Mouse (Mus musculus): ENCODE measurements around the gene Crybb2.
A peak's percentile ranks its signal among the peaks of the same experiment; 100 is the strongest.
"Not testable (repeated sequence)": the region's sequence is repeated elsewhere in the genome, so short reads cannot be mapped to it uniquely, and the experiment has no call there.

The Crybb2 gene

GRCm38 (mm10) chr5:113070017-113070416, at the start of gene Crybb2:
TSS of gene Crybb2 (minus strand) at chr5:113070117.
- DNase-seq, result no peak

DNA sequence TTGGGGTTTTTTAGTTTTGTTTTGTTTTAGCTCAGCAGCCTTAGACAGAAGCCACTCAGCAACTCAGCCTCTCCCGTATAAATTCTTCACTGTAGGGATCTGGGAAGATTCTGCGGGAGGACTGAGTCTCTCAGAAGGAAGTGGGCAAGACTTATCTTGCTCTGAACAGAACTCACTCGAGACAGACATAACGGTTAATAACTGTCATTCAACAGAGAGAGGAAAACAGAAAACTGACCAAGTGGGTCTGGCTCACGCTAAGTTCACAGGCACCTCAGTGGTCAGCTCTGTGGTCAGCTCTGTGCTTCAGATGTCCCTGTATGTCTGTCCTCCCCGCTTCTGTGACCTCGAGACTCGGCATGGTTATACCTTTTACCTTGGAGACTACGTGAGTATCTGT, 49.4 kb upstream of the Crybb2 start:
- no peak for DNase-seq

DNA sequence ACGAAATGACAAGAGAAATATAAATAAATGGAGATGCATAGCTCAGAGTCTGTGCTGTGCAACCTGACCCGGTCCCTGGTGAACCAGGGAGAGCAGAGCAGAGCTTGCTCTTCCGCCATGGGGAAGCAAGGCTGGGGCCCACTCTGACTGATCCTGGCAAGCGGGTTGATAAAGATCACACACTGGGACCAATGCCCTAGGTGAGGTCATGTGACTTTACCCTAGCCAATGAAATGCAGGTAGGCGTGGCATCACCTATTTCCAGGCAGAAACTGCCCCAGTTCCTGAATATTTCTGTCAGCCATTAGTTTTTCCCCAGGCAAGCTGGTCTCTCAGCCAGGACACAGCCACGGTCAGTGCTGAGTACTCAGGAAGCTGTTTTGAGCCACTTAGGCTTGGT, 48.8 kb upstream of the Crybb2 start:
- DNase-seq, result no peak

DNA sequence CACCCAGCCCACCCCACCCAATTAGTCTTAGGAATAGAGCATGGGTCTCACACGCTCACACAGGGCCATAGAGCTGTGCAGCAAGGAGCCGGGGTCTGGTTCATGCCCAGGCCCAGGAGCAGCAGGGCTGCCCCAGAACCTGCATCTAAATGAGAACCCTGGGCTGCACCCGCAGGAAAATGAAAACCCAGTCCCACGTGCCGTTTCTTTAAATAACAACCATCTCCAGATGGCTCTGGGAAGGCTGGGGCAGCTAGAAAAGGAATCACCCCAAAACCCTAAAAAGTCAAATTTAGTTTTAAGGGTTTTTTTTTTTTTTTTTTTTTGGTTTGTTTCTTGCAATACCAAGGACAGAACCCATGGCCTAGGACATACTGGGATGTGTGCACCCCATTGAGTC, 47.4 kb upstream of the Crybb2 start:
- no peak for DNase-seq

DNA sequence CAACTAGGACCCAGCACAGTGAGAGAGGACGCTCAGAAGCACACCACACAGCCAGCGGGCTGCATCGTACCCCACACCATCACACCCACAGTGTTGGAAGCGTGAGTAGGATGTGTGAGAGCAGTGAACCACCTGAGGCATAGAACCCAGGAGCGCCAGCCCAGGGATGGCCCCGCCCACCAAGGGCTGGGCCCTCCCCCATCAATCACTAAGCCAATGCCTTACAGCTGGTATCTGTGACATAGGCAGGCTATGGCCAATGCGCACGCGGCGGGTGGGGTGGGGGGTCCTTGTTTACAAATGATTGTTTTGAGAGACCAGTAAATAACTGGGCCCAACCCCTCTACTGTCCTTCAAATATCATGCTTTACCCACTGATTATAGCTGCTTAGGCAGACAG, 46.0 kb upstream of the Crybb2 start:
- DNase-seq, result no peak

DNA sequence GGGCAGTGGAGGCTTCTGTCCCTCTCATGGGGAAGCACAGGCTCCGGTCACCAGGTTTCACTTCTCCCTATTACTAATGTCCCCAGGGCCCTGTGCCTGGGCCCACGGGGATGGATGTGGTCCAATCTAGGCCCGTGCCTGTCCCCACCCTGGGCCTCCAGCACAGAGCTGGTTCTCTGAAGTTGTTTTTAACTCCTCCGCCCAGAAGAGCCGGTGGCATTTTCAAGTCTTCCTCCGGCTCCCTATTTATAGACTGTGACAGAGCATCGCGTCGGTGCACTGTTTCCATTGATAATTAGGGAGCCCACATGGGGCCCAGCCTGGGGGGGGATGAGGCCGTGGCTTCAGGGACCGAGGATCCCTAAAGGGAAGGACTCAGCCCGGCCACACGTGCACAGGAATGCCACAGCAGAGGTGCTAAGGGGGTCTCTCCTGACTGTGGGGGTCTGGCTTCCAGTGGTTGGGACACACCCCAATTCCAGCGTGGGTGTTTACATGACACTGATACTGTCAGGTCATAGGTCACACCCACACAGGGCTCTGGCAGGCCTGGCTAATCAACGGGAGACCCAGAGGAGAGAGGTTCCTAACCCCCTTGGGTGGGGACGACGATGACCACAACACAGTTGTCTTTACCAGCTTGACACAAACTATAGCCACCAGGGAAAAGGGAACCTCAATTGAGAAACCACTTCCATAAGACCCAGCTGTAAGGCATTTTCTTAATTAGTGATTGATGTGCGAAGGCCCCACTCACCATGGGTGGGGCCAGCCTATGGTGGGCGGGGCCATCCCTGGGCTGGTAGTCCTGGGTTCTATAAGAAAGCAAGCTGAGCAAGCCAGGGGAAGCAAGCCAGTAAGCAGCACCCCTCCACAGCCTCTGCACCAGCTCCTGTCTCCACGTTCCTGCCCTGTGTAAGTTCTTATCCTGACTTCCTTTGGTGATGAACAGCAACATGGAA, 44.6 kb upstream of the Crybb2 start:
- DNase-seq, result no peak

DNA sequence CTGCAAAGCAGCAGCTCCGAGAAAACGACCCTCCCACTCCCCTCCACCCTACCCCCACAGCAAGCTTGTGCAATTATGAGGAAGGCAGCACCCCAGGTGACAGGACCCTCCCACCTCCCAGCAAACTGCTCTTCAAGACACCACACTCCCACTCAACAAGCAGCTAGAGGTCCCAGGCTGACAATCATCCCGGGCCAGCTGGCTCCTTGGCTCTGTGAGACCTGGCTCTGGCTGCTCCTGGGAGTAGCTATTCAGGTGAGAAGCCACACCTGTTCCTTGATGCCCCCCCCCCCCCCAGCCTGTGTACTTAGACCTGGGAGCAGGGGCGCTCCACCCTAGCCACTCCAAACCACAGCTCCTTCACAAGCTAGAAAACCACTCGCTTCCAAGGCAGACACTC, 43.2 kb upstream of the Crybb2 start:
- DNase-seq, result no peak

DNA sequence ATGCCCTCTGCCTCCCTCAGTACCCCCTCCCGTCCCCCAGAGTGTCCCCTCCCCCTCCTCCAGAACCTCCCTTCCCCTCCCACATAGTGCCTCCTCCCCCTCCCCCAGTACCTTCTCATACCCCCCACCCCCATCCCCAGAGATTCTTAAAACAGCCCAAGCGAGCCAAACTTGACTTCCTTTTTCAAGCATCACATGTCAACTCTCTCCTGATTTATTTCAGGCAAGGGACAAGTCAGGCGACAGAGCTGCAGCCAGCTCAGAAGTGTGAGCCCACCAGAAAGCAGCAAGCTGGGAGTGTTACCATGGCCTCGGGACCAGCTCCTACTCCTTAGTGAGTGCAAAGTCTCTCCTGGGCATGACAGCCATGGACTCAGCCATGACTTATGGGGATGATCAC, 41.4 kb upstream of the Crybb2 start:
- DNase-seq, result no peak

DNA sequence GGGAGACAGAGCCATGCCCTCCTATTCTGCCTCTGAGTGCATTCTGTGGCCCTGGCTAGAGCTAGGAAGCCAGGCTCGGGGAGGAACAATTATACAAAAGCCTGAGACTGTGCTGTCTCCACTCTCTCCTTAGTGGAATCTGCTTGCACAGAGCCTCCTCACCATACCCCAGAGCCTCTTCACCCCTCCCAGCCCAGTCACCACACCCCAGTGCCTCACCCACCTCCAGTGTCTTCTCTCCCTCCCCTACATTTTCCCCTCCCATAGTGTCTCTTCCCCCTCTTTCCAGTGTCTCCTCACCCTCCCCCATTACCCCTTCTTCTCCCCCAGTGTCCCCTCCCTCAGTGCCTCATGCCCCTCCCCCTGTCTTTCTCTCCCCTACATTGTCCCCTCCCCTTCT, 41.0 kb upstream of the Crybb2 start:
- DNase-seq, result no peak

DNA sequence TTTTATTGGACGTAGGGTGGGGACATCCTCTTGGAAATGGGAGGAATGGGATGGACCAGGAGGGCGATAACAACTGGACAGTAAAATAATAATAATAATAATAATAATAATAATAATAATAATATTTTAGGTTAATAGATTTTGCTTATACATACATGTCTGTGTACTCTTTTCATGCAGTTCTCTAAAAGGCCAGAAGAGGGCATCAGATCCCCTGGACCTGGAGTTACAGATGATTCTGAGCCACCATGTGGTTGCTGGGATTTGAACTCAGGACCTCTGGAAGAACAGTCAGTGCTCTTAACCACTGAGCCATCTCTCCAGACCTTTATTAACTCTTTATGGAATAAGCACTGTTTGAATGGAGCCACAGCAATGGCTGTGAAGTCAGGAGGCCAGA, 39.7 kb upstream of the Crybb2 start:
- not testable (repeated sequence) for DNase-seq

DNA sequence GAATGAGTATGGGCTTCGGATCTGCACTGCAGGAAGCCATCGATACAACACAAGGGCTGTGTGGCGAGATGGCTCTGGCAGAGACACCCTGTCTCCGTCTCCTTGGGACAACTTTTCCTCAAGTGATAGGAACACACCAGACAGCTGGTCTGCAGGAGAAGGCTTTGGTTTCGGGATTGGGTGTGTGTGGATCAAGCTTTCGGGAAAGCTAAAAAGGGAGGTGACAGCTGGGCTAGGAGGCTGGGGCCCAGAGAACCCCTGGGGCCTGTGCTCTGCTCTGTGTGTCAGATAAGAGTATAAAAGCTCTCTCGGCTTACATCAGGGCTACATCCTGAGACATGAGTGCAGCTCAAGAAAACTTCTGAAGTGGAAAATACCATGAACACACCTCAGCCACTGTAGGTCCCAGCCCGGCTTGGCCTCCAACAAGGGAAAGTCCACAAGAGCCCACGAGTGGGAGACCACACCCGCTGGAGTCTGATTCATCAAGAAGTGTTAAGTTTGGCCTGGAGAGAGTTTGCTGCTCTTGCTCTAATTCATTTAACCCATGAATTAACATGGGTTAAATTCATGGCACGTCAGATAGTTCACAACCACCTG, 38.3 kb upstream of the Crybb2 start:
- no peak for DNase-seq

- no peak for DNase-seq
These were observed 37.8 kb upstream of the Crybb2 start for GRCm38 (mm10) chr5:113107709-113108108.

GRCm38 (mm10) chr5:113106594-113106993, 36.7 kb upstream of the Crybb2 start:
- DNase-seq, result no peak

GRCm38 (mm10) chr5:113105481-113105880, 35.6 kb upstream of the Crybb2 start:
- no peak for DNase-seq

DNA sequence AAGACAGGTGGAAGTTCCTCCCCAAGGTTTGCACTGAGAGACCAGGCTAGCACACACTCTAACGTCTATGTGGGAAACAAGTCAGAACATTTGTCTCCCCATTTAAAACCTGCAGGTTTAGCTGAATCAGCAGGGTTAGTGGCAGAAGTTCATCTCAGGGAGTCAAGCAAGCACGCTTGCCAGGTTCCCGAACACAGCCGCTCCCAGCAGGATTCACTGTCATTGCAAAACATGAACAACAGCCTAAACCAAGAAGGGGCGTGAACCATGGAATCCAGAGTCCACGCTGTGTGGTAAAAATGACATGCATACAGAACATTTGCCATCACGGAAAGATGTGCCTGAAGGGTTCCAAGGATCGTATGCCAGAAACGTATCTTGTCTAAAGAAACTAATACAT, 35.1 kb upstream of the Crybb2 start:
- DNase-seq, result no peak

DNA sequence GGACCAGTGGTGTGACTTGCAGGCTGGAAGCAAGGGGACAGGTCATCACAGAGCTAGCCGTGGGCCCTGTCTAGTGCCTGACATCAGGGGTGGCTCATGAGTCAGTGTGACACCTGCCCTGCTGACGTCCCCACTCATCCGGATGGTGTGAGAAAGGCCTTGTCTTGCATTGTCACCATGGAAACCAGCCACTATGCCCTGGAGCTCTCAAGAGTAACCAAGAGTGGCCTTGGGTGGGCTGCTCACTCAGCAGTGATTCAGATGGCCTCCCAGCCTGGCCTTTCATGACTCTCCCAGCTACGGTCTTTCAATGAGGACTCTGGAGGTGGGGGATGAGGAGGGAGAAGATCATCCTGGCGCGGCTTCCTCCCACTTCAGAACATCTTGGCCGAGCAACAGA, 32.5 kb upstream of the Crybb2 start:
- DNase-seq, result no peak

- no peak for DNase-seq
These were observed 31.5 kb upstream of the Crybb2 start for GRCm38 (mm10) chr5:113101457-113101856.

- DNase-seq, result no peak
These were observed 30.5 kb upstream of the Crybb2 start for GRCm38 (mm10) chr5:113100422-113100821.

- peak; percentile 52 to 81 for DNase-seq
These were observed 29.6 kb upstream of the Crybb2 start for GRCm38 (mm10) chr5:113099546-113099945.

- no peak for DNase-seq
These were observed 27.6 kb upstream of the Crybb2 start for GRCm38 (mm10) chr5:113097551-113097950.

- DNase-seq, result no peak
These were observed 25.5 kb upstream of the Crybb2 start for GRCm38 (mm10) chr5:113095456-113095855.

DNA sequence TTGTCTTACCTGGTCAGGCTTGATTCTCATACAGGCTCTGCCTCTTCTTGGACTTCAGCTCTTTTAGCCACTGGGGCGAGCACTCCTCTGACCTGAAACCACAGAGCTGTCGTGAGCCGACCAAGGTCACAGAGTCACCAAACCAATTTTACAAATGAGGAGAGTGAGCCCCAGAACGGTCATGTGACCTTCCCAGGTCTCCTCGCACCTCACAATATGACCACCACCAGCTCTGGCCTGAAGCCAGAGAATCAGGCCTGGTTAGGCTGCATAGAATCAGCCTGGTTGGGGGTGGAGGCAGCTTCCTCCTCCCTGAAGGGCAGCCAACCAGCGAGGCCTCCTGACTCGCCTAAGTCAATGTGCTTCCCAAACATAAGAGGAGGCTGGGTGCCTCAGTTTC, 22.5 kb upstream of the Crybb2 start:
- no peak for DNase-seq

GRCm38 (mm10) chr5:113091162-113091561, 21.2 kb upstream of the Crybb2 start:
- DNase-seq, result peak in 1 of 2 experiments; percentile 21

DNA sequence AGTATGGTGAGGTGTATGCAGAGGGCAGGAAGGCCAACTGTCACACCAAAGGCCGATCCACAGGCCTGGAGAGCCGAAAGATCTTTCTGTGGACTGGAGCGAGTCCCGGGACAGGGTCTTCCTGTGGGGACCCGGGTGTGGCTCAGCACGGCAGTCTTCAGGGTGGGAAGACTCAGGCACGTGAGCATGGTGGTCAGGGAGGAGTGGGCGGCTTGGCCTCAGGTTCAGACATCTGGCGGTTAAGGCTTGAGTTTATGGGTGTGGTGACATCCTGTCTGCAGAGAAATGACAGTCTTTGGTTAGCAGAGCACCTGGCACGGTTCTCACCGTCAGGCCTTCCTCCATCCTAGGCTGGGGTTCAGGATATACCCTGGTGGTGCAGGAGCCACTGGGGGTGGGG, 20.8 kb upstream of the Crybb2 start:
- DNase-seq, result no peak
